Mouse (Mus musculus) limb, embryonic 11.5 days (tissue): Measurements from ENCODE around the gene Zscan5b. TPM values are rescaled to one million over a fixed set of nuclear protein-coding genes. Genes with fewer than 3 reads are reported as not detected.
A peak's percentile ranks its signal among the peaks of the same experiment; 100 is the strongest.
"Not testable (repeated sequence)": the region's sequence is repeated elsewhere in the genome, so short reads cannot be mapped to it uniquely, and the experiment has no call there.

Source experiments
- ATAC-seq: fragments of 200-750 bp; cut with Nextera tagmentation; 2 replicates; pipeline ENCODE4 v1.8.0; 2017; ENCODE audit warnings: low read depth; ENCODE audit not compliant: insufficient number of reproducible peaks, low FRiP score, low TSS enrichment
- DNase-seq: peaks from one replicate; pipeline ENCODE4 v3.0.0-alpha.2; 2015; ENCODE audit warnings: low spot score
- H3K27ac ChIP-seq: fragments of 300-500 bp; sonication (generic); replicated peaks from 2 replicates; pipeline ENCODE4 v1.5.1; 2014; ENCODE audit warnings: low read depth, mild to moderate bottlenecking, low read length
- H3K27me3 ChIP-seq: fragments of 300-500 bp; sonication (generic); 2 replicates; pipeline ENCODE4 v1.6.1; 2014; ENCODE audit warnings: mild to moderate bottlenecking, low read length, mixed read lengths; ENCODE audit not compliant: control insufficient read depth, insufficient read depth
- H3K36me3 ChIP-seq: fragments of 300-500 bp; sonication (generic); 2 replicates; pipeline ENCODE4 v1.6.1; 2014; ENCODE audit warnings: mild to moderate bottlenecking, low read length, moderate library complexity, mixed read lengths; ENCODE audit not compliant: control insufficient read depth, insufficient read depth
- H3K4me1 ChIP-seq: fragments of 300-500 bp; sonication (generic); 2 replicates; pipeline ENCODE4 v1.6.1; 2014; ENCODE audit warnings: low read length, mixed read lengths; ENCODE audit not compliant: control insufficient read depth, insufficient read depth
- H3K4me2 ChIP-seq: fragments of 300-500 bp; sonication (generic); 2 replicates; pipeline ENCODE4 v1.6.1; 2014; ENCODE audit warnings: low read depth, mild to moderate bottlenecking, moderate library complexity; ENCODE audit not compliant: severe bottlenecking
- H3K4me3 ChIP-seq: fragments of 300-500 bp; sonication (generic); 2 replicates; pipeline ENCODE4 v1.5.1; 2014; ENCODE audit warnings: low read depth, low read length
- H3K9ac ChIP-seq: fragments of 300-500 bp; sonication (generic); 2 replicates; pipeline ENCODE4 v1.6.1; 2014; ENCODE audit warnings: mild to moderate bottlenecking, low read length
- H3K9me3 ChIP-seq: fragments of 300-500 bp; sonication (generic); 2 replicates; pipeline ENCODE4 v1.6.1; 2016; ENCODE audit warnings: low read length; ENCODE audit not compliant: control insufficient read depth
- WGBS: fragments of 180-500 bp; shearing (Covaris S2); extraction: QIAGEN DNeasy Blood & Tissue Kit; methylation state at CpG from one replicate; pipeline ENCODE4 v1.1.7; 2014; 5-methylcytosine and 5-hydroxymethylcytosine counted together
- polyA plus RNA-seq: library from polyadenylated mRNA; unstranded; fragments of >200 nt; fragmentation: Nextera tagmentation; extraction: Ambion mirVana; gene quantifications from 2 replicates; pipeline ENCODE4 v1.2.1, GENCODE M21; 2014

Gene Zscan5b
- polyA plus RNA-seq, 1 experiment from 2014 or later = not detected

DNA sequence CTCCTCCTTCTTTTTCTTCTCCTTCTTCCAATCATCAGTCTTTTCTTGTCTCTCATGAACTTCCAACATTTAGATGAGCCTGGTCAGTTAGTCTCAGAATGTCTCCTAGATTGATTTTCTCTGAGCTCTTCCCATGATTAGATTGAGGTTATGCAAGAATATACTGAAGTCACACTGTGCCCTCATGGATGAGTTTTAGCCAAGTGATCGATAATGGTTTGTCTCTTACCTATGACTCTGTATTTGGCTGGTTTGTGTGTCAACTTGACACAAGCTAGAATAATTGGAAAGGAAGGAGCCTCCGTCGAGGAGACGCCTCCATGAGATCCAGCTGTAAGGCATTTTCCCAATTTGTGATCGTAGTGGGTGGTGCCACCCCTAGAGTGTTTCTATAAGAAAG lies 32.4 kb downstream of the Zscan5b start:
- H3K4me2 ChIP-seq = no peak overlapping the region
- H3K4me3 ChIP-seq = no peak overlapping the region
- H3K9me3 ChIP-seq = no peaks in the 10 kb centered on the region; the same call in 1 of the 2 replicates
- ATAC-seq = no peak
- no peaks in the 10 kb centered on the region for H3K27me3 ChIP-seq
- no peak overlapping the region for H3K9ac ChIP-seq
- no peaks in the 10 kb centered on the region for H3K4me1 ChIP-seq
- DNase-seq = no peak
- no peak overlapping the region for H3K27ac ChIP-seq
- H3K36me3 ChIP-seq = no peaks in the 10 kb centered on the region
- WGBS = 92% methylated on average over 5 of the region's 5 CpGs

DNA sequence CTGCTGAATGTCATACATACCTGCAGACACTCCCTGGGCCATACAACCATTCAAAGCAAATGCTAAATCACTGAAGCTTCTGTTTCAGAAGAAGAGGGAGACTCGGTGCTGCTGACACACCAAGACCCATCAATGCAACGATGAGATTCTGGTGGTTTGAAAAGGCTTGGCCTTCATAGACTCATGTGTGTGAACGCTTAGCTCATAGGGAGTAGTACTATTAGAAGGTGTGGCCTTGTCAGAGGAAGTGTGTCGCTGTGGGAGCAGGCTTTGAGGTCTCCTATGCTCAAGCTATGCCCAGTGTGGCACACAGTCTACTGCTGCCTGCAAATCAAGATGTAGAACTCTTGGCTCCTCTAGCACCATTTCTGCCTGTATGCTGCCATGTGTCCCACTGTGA lies 35.3 kb downstream of the Zscan5b start:
- DNase-seq = no peak
- no peaks in the 10 kb centered on the region for H3K4me1 ChIP-seq
- H3K9ac ChIP-seq = no peak overlapping the region
- H3K27me3 ChIP-seq = no peaks in the 10 kb centered on the region
- no peak for ATAC-seq
- H3K9me3 ChIP-seq = no peaks in the 10 kb centered on the region; the same call in 1 of the 2 replicates
- H3K4me2 ChIP-seq = no peak overlapping the region
- no peak overlapping the region for H3K27ac ChIP-seq
- no peaks in the 10 kb centered on the region for H3K36me3 ChIP-seq
- WGBS = 82% methylated on average over 4 of the region's 4 CpGs
- no peak overlapping the region for H3K4me3 ChIP-seq

DNA sequence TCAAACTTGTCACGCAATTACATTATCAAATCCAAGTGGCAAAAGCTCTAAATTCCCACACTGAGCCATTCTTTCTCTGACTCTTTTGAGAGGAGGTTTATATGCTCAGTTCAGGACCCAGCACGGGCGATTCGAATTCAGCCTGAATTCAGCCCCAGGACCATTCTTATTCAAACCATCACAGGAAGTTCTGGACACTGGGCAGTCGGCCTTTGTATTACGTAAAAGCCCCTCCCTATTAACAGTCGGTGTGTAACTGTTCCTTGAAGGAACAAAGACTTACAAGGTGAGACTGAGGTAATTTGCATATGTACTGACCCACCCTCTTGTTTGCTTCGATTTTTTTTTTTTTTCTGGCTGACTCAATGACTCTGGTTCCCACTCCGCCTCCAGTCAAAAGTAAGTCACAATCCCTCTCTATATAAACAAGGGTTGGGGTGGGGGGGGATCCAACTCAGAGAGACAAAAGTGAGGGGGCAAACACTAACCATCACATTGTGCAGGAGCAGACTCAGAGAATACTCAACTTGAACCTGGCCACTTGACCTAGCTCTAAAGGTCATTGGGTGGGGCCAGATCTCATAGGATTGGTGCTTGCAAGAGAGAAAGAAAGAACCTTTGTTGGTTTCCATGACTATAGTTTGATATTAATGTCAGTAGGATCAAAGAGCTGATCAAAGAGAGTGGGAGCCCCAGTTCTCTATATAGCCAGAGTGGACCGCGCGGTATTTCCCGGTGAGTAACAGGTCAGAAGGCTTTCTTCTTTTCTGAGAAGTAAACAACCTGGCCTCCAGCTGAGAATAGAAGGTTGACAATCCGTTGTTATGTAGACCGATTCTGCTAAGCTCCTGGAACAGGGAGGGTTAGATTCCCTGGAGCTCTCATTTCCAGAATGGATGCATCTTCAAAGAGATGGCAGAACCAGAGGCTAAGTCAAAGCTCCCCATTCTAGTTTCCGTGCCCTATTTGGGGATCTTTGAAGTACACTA lies 36.4 kb downstream of the Zscan5b start:
- H3K4me1 ChIP-seq = no peaks in the 10 kb centered on the region
- DNase-seq (no peak), ATAC-seq (no peak)
- no peak overlapping the region for H3K4me3 ChIP-seq
- H3K36me3 ChIP-seq = no peaks in the 10 kb centered on the region
- H3K27me3 ChIP-seq = no peaks in the 10 kb centered on the region
- 36% methylated on average over 16 of the region's 16 CpGs for WGBS
- no peaks in the 10 kb centered on the region; the same call in 1 of the 2 replicates for H3K9me3 ChIP-seq
- H3K4me2 ChIP-seq = no peak overlapping the region
- no peak overlapping the region for H3K9ac ChIP-seq
- H3K27ac ChIP-seq = no peak overlapping the region

DNA sequence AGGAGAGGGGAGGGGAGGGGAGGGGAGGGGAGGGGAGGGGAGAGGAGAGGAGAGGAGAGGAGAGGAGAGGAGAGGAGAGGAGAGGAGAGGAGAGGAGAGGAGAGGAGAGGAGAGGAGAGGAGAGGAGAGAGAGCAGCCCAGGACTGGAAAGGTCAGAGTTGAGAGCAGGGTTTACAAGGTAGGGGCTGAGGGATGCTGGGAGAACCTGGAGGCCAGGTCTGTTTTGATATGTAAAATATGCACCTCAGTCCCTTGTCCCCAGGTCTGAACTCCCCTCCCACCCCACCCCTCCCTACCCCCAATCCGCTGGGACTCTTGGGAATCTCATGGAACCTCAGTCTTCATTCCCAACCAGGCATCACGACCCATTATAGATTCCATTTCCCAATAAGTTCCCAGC lies 37.9 kb downstream of the Zscan5b start:
- H3K9me3 ChIP-seq, H3K36me3 ChIP-seq, H3K9ac ChIP-seq, H3K27me3 ChIP-seq, H3K4me3 ChIP-seq, H3K4me2 ChIP-seq, DNase-seq, H3K4me1 ChIP-seq, H3K27ac ChIP-seq, ATAC-seq: not testable (repeated sequence)
- WGBS = 45% methylated on average over 2 of the region's 2 CpGs

DNA sequence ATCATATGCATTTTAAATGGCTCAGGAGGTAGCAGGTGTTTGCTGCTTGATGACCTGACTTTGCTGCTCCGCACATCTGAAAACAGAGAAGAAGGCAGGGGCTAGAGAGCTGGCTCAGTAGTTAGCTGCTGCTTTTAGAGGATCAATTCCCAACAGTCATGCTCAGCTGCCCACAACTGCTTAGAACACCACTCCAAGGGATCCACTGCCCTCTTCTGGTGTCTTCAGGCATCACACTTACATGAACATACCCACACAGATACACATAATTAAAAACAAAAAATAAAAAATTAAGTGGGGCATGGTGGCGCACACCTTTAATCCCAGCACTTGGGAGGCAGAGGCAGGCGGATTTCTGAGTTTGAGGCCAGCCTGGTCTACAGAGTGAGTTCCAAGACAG lies 40.0 kb downstream of the Zscan5b start:
- Histone ChIP-seq H3K9me3 (no peaks in the 10 kb centered on the region), H3K27me3 (no peaks in the 10 kb centered on the region), H3K4me1 (no peaks in the 10 kb centered on the region), H3K4me3 (no peak overlapping the region), H3K27ac (no peak overlapping the region), H3K36me3 (no peaks in the 10 kb centered on the region), H3K4me2 (no peak overlapping the region), H3K9ac (no peak overlapping the region)
- ATAC-seq (no peak), DNase-seq (no peak)
- 88% methylated on average over 3 of the region's 3 CpGs for WGBS

DNA sequence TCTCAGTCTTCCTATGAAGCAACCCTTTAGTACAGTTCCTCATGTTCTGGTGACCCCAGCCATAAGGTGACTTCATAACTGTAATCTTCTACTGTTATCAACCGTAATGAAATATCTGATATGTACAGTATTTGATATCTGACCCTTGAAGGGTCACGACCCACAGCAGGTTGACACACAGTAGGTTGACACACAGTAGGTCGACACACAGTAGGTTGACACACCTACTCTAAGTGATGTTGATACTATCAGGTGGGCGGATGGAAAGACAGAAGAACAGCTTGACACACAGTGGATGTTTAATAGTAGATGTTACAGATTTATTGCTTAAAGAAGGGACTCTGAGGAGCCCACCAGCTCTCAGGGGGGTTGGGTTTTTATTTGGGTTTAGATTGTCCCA lies 40.9 kb downstream of the Zscan5b start:
- DNase-seq = no peak
- 84% methylated on average over 4 of the region's 4 CpGs for WGBS
- no peak for ATAC-seq

DNA sequence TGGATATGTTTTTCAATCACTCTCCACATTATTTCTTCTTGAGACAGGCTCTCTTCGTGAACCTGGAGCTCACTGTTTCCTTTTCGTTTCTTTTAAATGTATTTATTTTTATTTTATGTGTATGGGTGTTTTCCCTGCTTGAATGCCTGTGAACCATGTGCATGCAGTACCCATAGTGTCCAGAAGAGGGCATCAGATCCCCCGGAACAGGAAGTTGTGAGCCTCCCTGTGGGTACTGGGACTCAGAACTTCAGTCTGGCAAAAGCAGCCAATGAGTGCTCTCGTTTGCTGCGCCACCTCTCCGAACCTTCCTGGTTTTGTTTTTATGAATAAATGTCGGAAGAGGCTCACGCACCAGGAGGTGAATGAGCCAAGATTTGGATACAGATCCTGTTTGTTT lies 43.6 kb downstream of the Zscan5b start:
- Histone ChIP-seq H3K4me2 (no peak overlapping the region), H3K9me3 (no peaks in the 10 kb centered on the region), H3K27ac (no peak overlapping the region), H3K4me3 (no peak overlapping the region), H3K9ac (no peak overlapping the region), H3K27me3 (no peaks in the 10 kb centered on the region), H3K4me1 (no peaks in the 10 kb centered on the region), H3K36me3 (no peaks in the 10 kb centered on the region)
- WGBS = 73% methylated on average over 8 of the region's 8 CpGs
- DNase-seq = peak; percentile 49
- no peak for ATAC-seq

More for the DNA sequence above, 40.9 kb downstream of the Zscan5b start:
- Histone ChIP-seq H3K27me3 (no peaks in the 10 kb centered on the region), H3K27ac (no peak overlapping the region), H3K9ac (no peak overlapping the region), H3K36me3 (no peaks in the 10 kb centered on the region), H3K4me3 (no peak overlapping the region), H3K9me3 (no peaks in the 10 kb centered on the region), H3K4me2 (no peak overlapping the region), H3K4me1 (no peaks in the 10 kb centered on the region)

DNA sequence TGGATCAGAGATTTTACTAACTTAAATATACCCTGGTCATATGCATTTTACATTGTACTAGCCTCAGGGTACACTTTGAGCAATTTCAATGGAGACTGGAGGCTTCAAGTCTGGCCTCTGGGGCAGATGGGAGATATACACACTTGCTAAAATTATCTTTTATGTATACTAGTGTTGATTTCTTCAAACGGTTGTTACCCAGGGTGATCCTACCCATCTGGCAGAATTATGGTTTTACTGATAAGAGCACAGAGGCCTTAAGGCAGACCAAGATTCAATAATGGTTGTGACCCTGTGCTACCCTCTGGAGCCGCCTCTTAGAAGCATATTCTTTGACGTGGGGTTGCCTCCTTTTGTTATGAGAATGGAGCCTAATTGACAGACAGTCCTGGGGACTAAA lies 55.8 kb downstream of the Zscan5b start:
- Histone ChIP-seq H3K27ac (no peak overlapping the region), H3K9me3 (no peaks in the 10 kb centered on the region), H3K4me3 (no peak overlapping the region), H3K4me2 (no peak overlapping the region), H3K9ac (no peak overlapping the region), H3K27me3 (no peaks in the 10 kb centered on the region), H3K4me1 (no peaks in the 10 kb centered on the region), H3K36me3 (no peaks in the 10 kb centered on the region)
- DNase-seq (no peak), ATAC-seq (no peak)
- WGBS = 49% methylated on average over 3 of the region's 3 CpGs
